Mouse (Mus musculus) brain, embryonic 14.5 days (tissue): ENCODE measurements around the gene Ipcef1.

ENCODE experiments used
- CTCF ChIP-seq: fragments of 200-500 bp; IDR thresholded peaks from 2 replicates; pipeline ENCODE4 v1.5.1; 2012; ENCODE audit warnings: inconsistent platforms, mild to moderate bottlenecking, moderate library complexity, borderline replicate concordance; ENCODE audit not compliant: insufficient read depth, insufficient read length; ENCODE audit errors: extremely low read depth
- POLR2A ChIP-seq: fragments of 200-500 bp; IDR thresholded peaks from 2 replicates; pipeline ENCODE4 v1.6.1; 2012; ENCODE audit warnings: mild to moderate bottlenecking, inconsistent platforms, borderline replicate concordance; ENCODE audit not compliant: poor library complexity, insufficient read depth, insufficient read length, severe bottlenecking; ENCODE audit errors: extremely low read depth

- TF ChIP-seq CTCF (no peak), POLR2A (no peak)
These were observed 27.2 kb downstream of the Ipcef1 start for GRCm38 (mm10) chr10:7025028-7025427.
